Mouse (Mus musculus): ENCODE results near the gene Helz.

DNA sequence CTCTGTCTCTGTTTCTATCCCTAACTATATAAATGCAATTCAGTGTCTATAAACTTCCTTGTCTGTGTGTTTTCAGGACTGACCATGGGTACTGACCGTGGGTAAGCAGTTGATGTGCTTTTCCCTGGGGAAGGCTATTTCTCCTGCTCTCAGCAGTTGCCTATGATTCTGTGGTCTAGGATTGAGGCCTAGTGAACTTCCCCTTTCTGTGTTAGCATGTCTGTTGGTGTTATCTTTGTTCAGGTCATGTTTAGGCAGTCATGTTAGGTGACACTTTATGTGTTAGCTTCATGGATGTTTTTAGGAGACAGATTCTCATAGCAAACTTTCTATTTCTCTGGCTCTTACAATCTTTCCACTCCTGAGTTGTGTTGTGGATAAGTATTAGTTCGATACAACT is 91.9 kb downstream of the Helz start:
- TF ChIP-seq CTCF (IDR thresholded peaks at IDR 0.05; ENCODE audit: insufficient read depth, low read length) = no peak
- TF ChIP-seq POLR2A (IDR thresholded peaks at IDR 0.05; ENCODE audit: borderline replicate concordance, extremely low read depth, low read depth, low read length) = no peak
